Mouse (Mus musculus) R1 (cell line): ENCODE measurements around the gene 1700003F12Rik.

Experiments
- DNase-seq: peaks from one replicate; pipeline ENCODE4 v3.0.0-alpha.2; 2018; ENCODE audit warnings: low read depth, low spot score

1700003F12Rik gene

DNA sequence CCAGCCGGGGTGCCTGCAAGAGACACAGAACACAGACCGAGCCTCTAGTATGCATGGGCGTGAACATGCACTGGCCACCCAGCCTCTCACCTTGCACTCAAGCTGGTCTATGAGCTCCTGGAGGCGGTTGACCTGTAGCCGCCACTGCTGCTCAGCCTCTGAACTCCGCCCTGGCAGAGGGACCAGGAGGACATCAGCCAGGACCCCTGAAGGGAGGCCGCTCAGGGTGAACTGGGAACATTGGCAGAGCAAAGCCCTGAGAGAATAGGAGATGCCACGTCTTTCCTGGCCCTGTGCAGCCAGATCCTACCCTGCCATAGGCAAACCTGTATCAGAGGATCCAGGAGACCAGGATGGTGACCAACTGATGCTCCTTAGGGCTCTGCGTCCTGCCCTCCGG is at the start of gene 1700003F12Rik:
Gene 1700003F12Rik, plus strand, starts transcription at position 375 of the 400 bp plus-strand sequence.
- DNase-seq, result no peak

GRCm38 (mm10) chr2:154498571-154498970 is 48.3 kb upstream of the 1700003F12Rik start:
- DNase-seq, result no peak

GRCm38 (mm10) chr2:154499717-154500247 is 47.1 kb upstream of the 1700003F12Rik start:
- no peak for DNase-seq

- no peak for DNase-seq
These were observed 46.1 kb upstream of the 1700003F12Rik start for GRCm38 (mm10) chr2:154500758-154501157.

DNA sequence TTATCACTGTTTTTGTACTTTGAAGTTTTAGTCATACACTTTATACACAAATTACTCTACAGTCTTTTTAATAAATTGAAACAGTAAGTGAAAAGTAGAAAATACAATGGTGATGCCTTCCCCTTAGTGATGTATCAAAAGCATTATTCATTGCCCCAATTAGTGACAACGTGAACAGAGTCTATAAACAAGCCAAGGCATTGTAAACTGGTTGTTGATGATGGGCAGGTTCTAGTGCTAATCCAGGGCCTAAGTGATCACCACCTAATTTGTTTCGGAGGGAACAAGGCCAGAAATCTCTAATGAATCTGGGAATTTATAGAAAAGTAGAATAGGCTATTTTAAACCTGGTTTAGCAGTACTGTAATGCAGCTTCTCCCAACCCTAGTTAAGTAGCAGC is 39.8 kb upstream of the 1700003F12Rik start:
- no peak for DNase-seq

DNA sequence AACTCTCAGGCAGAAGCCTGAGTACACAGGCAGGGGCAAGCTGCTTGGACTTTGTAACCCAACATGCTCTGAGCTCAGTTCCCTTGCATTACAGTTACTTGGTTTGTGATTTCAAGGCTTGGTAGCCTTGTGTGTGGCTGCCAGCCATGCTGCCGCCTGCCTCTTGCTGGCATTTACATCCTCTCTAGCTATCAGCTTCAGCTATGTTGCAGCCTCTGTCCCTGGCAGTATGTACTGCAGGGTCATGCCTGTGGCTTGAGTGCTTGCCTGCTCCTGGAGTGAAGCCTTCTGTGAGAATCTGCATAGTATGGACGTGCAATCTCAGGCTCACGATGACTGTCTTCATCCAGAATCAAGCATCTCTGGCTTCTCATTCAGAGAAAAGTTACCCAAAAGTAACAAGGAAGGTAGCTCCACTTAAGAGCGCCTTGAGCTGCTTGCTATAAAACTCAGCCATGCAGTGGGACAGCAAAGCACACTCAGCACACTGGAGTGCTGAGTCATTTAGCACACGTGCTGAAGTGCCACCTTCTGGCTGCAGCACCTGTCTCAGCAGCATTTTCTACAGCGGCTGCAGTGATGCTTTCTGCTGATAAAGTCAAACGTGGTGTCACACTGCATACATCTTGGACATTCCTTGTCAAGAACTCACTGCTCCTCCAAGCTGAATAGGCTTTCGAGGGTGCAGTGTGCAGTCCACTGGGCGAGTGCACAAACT is 39.2 kb upstream of the 1700003F12Rik start:
- peak; percentile 69 for DNase-seq

DNA sequence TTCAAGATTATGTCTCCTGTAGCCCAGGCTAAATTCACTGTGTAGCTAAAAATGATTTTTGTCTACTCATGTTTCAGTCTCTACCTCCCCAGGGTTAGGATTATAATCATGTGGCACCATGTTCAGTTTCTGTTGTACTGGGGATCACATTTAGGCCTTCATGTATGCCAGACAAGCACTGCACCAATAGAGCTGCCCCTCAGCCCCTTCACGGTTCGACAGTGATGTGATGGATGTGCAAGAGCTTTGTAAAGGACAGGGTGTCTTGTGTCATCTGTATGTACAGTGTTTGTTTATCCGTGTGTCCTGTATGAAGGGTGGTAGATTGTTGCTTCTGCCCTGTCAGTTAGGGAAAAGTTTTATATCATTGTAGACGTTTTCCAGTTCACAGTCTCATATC is 38.4 kb upstream of the 1700003F12Rik start:
- no peak for DNase-seq

- no peak for DNase-seq
These were observed 36.7 kb upstream of the 1700003F12Rik start for GRCm38 (mm10) chr2:154510141-154510540.

DNA sequence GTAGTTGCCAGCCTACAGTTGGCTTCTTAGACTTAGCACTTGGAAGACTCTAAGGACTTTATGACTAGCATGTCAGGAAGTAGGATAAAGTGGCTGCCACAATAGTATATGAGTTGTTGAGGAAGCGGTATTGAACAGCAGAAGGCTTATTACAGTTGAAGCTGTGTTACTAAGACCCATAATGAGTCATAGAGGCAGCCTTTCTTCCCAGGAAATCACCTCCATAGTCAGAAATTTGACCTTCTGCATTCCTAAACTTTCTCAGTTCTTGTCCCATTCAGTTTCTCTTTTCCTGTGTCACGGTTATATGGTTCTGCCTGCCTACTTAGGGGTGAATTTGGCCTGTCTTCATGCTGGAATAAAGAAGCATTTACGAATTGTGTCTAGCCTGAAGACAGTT is 29.9 kb upstream of the 1700003F12Rik start:
- no peak for DNase-seq

GRCm38 (mm10) chr2:154517424-154517823 is 29.5 kb upstream of the 1700003F12Rik start:
- no peak for DNase-seq

GRCm38 (mm10) chr2:154521449-154521848 is 25.4 kb upstream of the 1700003F12Rik start:
- DNase-seq, result no peak

DNA sequence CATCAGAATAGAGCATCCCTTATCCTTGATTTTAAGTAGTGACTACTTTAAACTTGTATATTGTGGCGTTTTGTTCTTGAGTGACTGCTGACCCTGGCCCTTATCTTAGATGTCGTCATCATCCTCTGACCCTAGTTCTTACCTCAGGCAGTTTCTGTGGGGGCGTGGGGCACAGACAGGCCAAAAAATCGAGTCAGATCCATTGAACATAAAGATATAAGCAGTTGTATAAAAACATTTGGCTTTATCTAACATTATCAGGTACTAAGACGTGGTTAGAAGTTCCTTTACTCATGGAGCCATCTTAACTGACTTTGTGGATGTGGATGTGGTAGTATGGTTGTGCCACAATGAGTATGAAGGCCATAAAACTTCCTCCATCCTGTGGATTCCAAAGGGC is 24.6 kb upstream of the 1700003F12Rik start:
- no peak for DNase-seq

DNA sequence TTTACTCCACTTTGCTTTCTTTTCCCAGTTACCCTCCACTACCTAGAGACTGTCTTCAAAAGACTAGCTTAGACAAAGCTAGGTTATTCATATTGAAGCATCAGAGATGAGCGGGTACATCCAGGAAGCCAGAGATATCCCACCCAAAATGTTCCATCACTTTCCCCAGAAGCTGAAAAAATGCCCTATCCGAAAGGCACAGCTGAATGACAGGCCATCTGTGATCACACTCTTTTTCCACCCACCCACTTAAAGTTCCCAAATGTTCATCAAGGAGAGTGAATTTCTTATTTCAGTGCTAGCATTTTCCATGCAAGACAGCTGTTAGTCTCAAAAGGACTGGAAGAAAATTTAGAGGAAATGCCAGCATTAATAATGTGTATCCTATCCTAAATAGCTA is 21.6 kb upstream of the 1700003F12Rik start:
- no peak for DNase-seq

GRCm38 (mm10) chr2:154526531-154526930 is 20.4 kb upstream of the 1700003F12Rik start:
- no peak for DNase-seq

- DNase-seq, result peak; percentile 75
These were observed 14.0 kb upstream of the 1700003F12Rik start for GRCm38 (mm10) chr2:154532888-154533287.

DNA sequence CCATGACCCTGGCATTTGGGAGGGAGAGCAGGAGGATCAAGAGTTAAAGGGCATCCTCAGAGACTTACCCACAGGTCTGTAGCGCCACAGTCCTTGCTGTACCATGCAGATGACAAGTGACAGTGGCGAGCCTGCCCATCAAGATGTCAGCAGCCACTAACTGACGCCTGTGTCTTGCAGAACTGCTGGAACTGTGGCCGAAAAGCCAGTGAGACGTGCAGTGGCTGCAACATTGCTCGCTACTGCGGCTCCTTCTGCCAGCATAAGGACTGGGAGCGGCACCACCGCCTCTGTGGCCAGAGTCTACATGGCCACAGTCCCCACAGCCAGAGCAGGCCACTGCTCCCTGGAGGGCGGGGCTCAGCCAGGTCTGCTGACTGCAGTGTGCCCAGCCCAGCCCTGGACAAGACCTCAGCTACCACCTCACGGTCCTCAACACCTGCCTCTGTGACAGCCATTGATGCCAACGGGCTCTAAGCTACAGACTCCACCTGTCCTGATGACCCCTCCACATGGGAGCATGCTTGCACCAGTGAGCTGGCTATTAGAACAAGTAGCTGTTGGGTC is 12.1 kb upstream of the 1700003F12Rik start:
- no peak for DNase-seq

DNA sequence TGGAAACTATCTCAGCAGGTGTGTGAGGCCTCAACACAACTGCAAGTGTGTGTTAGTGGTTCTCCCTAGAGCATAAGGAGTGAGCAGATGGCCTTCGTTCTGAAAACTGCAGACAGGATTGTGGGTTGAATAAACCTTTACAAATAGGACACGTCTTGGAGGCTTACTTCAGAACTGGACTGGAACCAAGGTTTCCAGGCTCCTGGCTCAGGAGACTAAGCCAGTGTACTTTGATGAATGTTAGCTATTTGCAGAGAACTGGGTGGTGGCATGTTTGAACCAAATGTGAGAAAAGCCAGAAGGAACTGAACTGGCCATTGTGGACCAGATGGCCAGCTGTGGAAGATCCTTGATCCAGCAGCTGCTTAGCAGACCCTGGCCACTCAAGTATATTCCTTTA is 8.6 kb upstream of the 1700003F12Rik start:
- no peak for DNase-seq

DNA sequence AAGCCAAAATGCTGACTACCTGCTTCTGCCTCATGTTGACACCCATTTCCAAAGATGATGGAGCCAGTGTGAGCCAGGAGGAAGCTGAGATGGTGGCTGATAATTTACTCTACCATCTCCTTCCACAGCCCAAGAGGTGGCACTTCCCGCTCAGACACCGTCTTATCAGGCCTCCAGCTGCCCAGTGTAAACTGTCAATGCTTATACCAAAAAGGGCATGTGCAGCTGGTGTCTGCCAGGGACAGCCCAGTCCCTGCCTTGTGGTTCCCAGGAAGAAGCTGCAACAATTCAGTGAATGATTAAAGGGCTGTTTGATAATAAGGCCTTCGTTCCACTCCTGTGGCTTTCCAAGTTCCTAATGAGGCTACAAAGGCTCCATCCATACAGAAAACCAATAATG is 8.2 kb upstream of the 1700003F12Rik start:
- no peak for DNase-seq

DNA sequence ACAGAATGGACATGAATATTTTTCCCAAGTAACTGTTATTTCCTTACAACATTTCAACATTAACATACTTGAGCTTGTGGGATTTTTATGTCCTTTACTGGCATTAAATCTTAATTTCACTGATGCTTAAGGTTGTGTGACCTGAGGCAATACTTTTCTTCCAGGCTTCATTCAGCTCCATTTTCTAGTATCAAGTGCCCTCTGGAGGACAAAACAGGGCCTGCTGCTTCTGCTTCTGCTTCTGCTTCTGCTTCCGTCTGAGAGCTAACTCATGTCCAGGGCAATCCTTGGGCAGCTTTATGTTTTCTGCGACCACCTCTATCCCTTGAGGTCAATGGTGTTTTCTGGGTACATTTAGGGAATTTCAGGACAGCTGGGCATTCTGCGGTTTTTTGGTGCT is 7.2 kb upstream of the 1700003F12Rik start:
- DNase-seq, result peak; percentile 49

GRCm38 (mm10) chr2:154541630-154542029 is 5.3 kb upstream of the 1700003F12Rik start:
- DNase-seq, result no peak

GRCm38 (mm10) chr2:154543567-154544347 is 3.1 kb upstream of the 1700003F12Rik start:
- no peak for DNase-seq

DNA sequence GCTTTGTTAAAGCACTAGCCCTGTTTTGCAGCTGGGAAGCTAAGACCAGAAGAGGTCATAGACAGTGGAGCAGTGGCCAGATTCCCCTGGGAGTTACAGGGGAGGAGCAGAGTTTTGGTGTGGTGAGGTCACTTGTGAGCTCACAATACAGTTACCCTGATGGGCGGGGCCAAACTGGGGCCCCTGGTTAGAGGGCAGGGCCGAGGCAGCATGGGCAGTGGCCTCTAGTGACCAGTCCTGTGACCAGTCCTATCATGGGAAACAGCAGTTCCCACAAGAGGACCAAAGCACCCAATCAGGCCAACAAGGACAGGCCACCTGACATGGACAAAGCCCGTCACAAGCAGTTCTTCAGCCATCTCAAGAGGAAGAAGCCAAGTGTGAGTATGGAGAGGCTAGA is 1.8 kb downstream of the 1700003F12Rik start:
- no peak for DNase-seq
